Comparison of ENCODE assay signal across 10 mouse cellular contexts in genomic region chr11:52341001-52341400, GRCm38 (mm10). TPM values are rescaled to one million over a fixed set of nuclear protein-coding genes. Genes with fewer than 3 reads are reported as not detected.
DNase-seq lines count a peak whose midpoint lies in the region; ATAC-seq and TF ChIP-seq lines count a peak whose summit lies in the region.
"Had no signal": no experiment of that assay in that cellular context is flagged by ENCODE, and none has a peak within 500 bp of the region (broad histone marks: within the 10 kb centered on the region; RNA-seq: fewer than 3 reads in every experiment).

No protein-coding gene starts in this region.

- WGBS in liver, embryonic 11.5 days = 58% methylated on average over 9 of the region's 9 CpGs

- TF ChIP-seq RAD21 in CH12.LX (IDR thresholded peaks at IDR 0.05; ENCODE audit: low read depth, low read length) = no peak

- dilution Hi-C loops in CH12.LX (cut with MboI; ENCODE audit: extremely low pct_ligation_motif_present, extremely low pct_unique_long_range_greater_than_20kb, low sequenced_read_pairs) = no loop called here

- in situ Hi-C loops in CH12.LX (cut with MboI; ENCODE audit: low pct_ligation_motif_present, low pct_unique_long_range_greater_than_20kb, low sequenced_read_pairs) = loop anchor here (5.0 kb wide), 2 partner anchors 44 to 79 kb away; no protein-coding TSS in a partner anchor

- no peak overlapping the region for H3K27ac ChIP-seq in liver, embryonic 11.5 days (ENCODE audit: low read depth, low read length)
- no peak overlapping the region for H3K27ac ChIP-seq in CH12.LX (ENCODE audit: insufficient read depth, low read depth)

- H3K79me2 ChIP-seq in CH12.LX (replicated peaks; ENCODE audit: control insufficient read depth, extremely low read depth, insufficient read depth, poor library complexity, severe bottlenecking) = no peaks in the 10 kb centered on the region

- DNase-seq in liver = peak; percentile 37
- no peak for DNase-seq in liver, embryonic 11.5 days (ENCODE audit: low spot score)
- peak; percentile 62 for DNase-seq in CH12.LX (ENCODE audit: extremely low read depth)
- peak; percentile 54 for DNase-seq in ZHBTc4 (ENCODE audit: low read depth, low spot score)
- peak; percentile 37 for DNase-seq in retina, postnatal 1 day
- no peak for DNase-seq in cerebellum, adult 11-12 months
- DNase-seq in kidney, postnatal 14 days = no peak
- DNase-seq: kidney, adult 18-20 months; midbrain, embryonic 14.5 days; spleen, adult 18-20 months had no signal

- no peak for ATAC-seq in liver, embryonic 11.5 days (replicated peaks; ENCODE audit: low FRiP score)

- H3K4me1 ChIP-seq in liver, embryonic 11.5 days (replicated peaks; ENCODE audit: control insufficient read depth, insufficient read depth, low read length) = peaks cover 10% of the 10 kb centered on the region
- peaks cover 14 to 59% of the 10 kb centered on the region in 2 experiments for H3K4me1 ChIP-seq in CH12.LX (ENCODE audit: control insufficient read depth in 1 of 2, insufficient read depth in 2 of 2)

- no peak overlapping the region for H3K9ac ChIP-seq in liver, embryonic 11.5 days (ENCODE audit: low read depth, low read length)
- H3K9ac ChIP-seq in CH12.LX (ENCODE audit: insufficient read depth, low read depth) = no peak overlapping the region

- no peak overlapping the region for H3K4me3 ChIP-seq in liver, embryonic 11.5 days (ENCODE audit: low read depth, low read length)
- no peak overlapping the region for H3K4me3 ChIP-seq in CH12.LX (replicated peaks in 1 of 3; ENCODE audit: low read depth in 2 of 3, low read length in 2 of 3, poor library complexity in 1 of 3)

- peak; percentile 66; the same call in 1 of the 2 replicates for TF ChIP-seq EP300 in CH12.LX (IDR thresholded peaks at IDR 0.05; ENCODE audit: low read length)

- TF ChIP-seq CTCF in CH12.LX (conservative IDR thresholded peaks at IDR 0.05 in 1 of 2, IDR thresholded peaks at IDR 0.05 in 1 of 2; ENCODE audit: low read depth in 2 of 2, low read length in 2 of 2) = no peak

- no peaks in the 10 kb centered on the region for H3K27me3 ChIP-seq in liver, embryonic 11.5 days (replicated peaks; ENCODE audit: control insufficient read depth, insufficient read depth, low read length)
- peaks cover 7% of the 10 kb centered on the region for H3K27me3 ChIP-seq in CH12.LX (replicated peaks)

- no peak for TF ChIP-seq POLR2A in CH12.LX (IDR thresholded peaks at IDR 0.05; ENCODE audit: low read depth, low read length)

- no peaks in the 10 kb centered on the region for H3K36me3 ChIP-seq in liver, embryonic 11.5 days (ENCODE audit: control insufficient read depth, insufficient read depth, low read length)
- H3K36me3 ChIP-seq in CH12.LX (replicated peaks in 1 of 2; ENCODE audit: control insufficient read depth in 1 of 2, insufficient read depth in 1 of 2, low read length in 1 of 2) = no peaks in the 10 kb centered on the region

- no peak overlapping the region for H3K4me2 ChIP-seq in liver, embryonic 11.5 days
- no peak overlapping the region for H3K4me2 ChIP-seq in CH12.LX (ENCODE audit: insufficient read depth, low read depth, poor library complexity, severe bottlenecking)

- no peaks in the 10 kb centered on the region for H3K9me3 ChIP-seq in liver, embryonic 11.5 days (ENCODE audit: control insufficient read depth, low read length)
- H3K9me3 ChIP-seq in CH12.LX (replicated peaks; ENCODE audit: low read length) = no peaks in the 10 kb centered on the region

TF ChIP-seq in CH12.LX, 34 proteins besides CTCF, POLR2A, EP300 and RAD21:
- TF ChIP-seq KAT2A (IDR thresholded peaks at IDR 0.05; ENCODE audit: insufficient replicate concordance, low read length) (no peak), CHD1 (IDR thresholded peaks at IDR 0.05; ENCODE audit: low read depth, low read length) (no peak), SMC3 (IDR thresholded peaks at IDR 0.05; ENCODE audit: low read depth, low read length) (0 out of 2 replicates have a peak, but pooled peaks have one; percentile 9), MXI1 (IDR thresholded peaks at IDR 0.05; ENCODE audit: low read depth, low read length) (peak; percentile 86), USF2 (conservative IDR thresholded peaks at IDR 0.05; ENCODE audit: low read depth, low read length) (no peak; the same call in 1 of the 2 replicates), ZC3H11A (IDR thresholded peaks at IDR 0.05; ENCODE audit: low read depth, low read length) (no peak), ZKSCAN1 (IDR thresholded peaks at IDR 0.05; ENCODE audit: borderline replicate concordance, low read depth, low read length) (no peak), ELF1 (IDR thresholded peaks at IDR 0.05; ENCODE audit: low read depth, low read length) (no peak), MYC (IDR thresholded peaks at IDR 0.05; ENCODE audit: low read depth, low read length) (peak; percentile 95), MAZ (IDR thresholded peaks at IDR 0.05; ENCODE audit: low read depth, low read length) (0 out of 2 replicates have a peak, but pooled peaks have one; percentile 25), UBTF (IDR thresholded peaks at IDR 0.05; ENCODE audit: low read depth, low read length) (no peak), MAFK (IDR thresholded peaks at IDR 0.05; ENCODE audit: insufficient replicate concordance, low read length) (no peak), TCF12 (IDR thresholded peaks at IDR 0.05; ENCODE audit: low read depth, low read length) (no peak), CHD2 (IDR thresholded peaks at IDR 0.05; ENCODE audit: low read length) (peak; percentile 83; the same call in 1 of the 2 replicates), PAX5 (IDR thresholded peaks at IDR 0.05; ENCODE audit: low read length) (no peak), JUN (IDR thresholded peaks at IDR 0.05; ENCODE audit: insufficient read depth, low read depth, low read length) (peak; percentile 52; the same call in 1 of the 2 replicates), RCOR1 (conservative IDR thresholded peaks at IDR 0.05; ENCODE audit: low read depth, low read length) (no peak), TBP (conservative IDR thresholded peaks at IDR 0.05; ENCODE audit: low read depth, low read length) (no peak), MEF2A (IDR thresholded peaks at IDR 0.05; ENCODE audit: borderline replicate concordance, low read depth, low read length) (0 out of 2 replicates have a peak, but pooled peaks have one; percentile 37), JUND (conservative IDR thresholded peaks at IDR 0.05; ENCODE audit: low read depth, low read length) (peak; percentile 56), IRF4 (IDR thresholded peaks at IDR 0.05; ENCODE audit: low read depth, low read length) (peak; percentile 89), BHLHE40 (IDR thresholded peaks at IDR 0.05; ENCODE audit: low read depth, low read length) (peak; percentile 88), NELFE (IDR thresholded peaks at IDR 0.05; ENCODE audit: low read depth, low read length) (no peak), HCFC1 (IDR thresholded peaks at IDR 0.05; ENCODE audit: low read depth, low read length) (no peak), MAX (IDR thresholded peaks at IDR 0.05; ENCODE audit: low read length) (peak; percentile 95), SIN3A (IDR thresholded peaks at IDR 0.05; ENCODE audit: low read length) (no peak), ETS1 (conservative IDR thresholded peaks at IDR 0.05; ENCODE audit: low read depth, low read length) (peak; percentile 39), POLR2AphosphoS2 (IDR thresholded peaks at IDR 0.05; ENCODE audit: low read depth, low read length) (no peak), USF1 (IDR thresholded peaks at IDR 0.05; ENCODE audit: low read depth, low read length) (peak; percentile 60), E2F4 (IDR thresholded peaks at IDR 0.05; ENCODE audit: insufficient replicate concordance, low read depth, low read length) (no peak), NRF1 (IDR thresholded peaks at IDR 0.05; ENCODE audit: low read depth, low read length) (no peak), ZNF384 (IDR thresholded peaks at IDR 0.05; ENCODE audit: low read depth, low read length) (no peak), ZMIZ1 (IDR thresholded peaks at IDR 0.05; ENCODE audit: low read depth, low read length) (no peak), GABPA (IDR thresholded peaks at IDR 0.05; ENCODE audit: insufficient replicate concordance, low read depth, low read length) (no peak)

RNA-seq across cellular contexts. Expression of gene Vdac1, which starts 19.7 kb away (rescaled TPM):
- 228 and 243 TPM in 2 replicates for polyA plus RNA-seq in liver, embryonic 11.5 days (2014; fragmentation: Nextera tagmentation; extraction: Ambion mirVana)
- 204 TPM in 2 replicates for total RNA-seq in CH12.LX (2012; rRNA removed)
- total RNA-seq in CH12.LX (2014; rRNA removed) = 266 and 289 TPM in 2 replicates
- 315 and 330 TPM in 2 replicates for polyA plus RNA-seq in CH12.LX (2012; ENCODE audit: insufficient read length, low read depth)

RNA-seq across cellular contexts. Expression of gene 9530068E07Rik, which starts 55.2 kb away (rescaled TPM):
- polyA plus RNA-seq in liver, embryonic 11.5 days (2014; fragmentation: Nextera tagmentation; extraction: Ambion mirVana) = 124 and 141 TPM in 2 replicates
- total RNA-seq in CH12.LX (2012; rRNA removed) (98.3 and 102 TPM in 2 replicates), CH12.LX (2014; rRNA removed) (153 and 157 TPM in 2 replicates)
- 117 and 128 TPM in 2 replicates for polyA plus RNA-seq in CH12.LX (2012; ENCODE audit: insufficient read length, low read depth)

RNA-seq across cellular contexts. Expression of gene Tcf7, which starts 58.2 kb away (rescaled TPM):
- 6.6 and 6.8 TPM in 2 replicates for polyA plus RNA-seq in liver, embryonic 11.5 days (2014; fragmentation: Nextera tagmentation; extraction: Ambion mirVana)
- total RNA-seq in CH12.LX (2012; rRNA removed) (0.46 and 0.55 TPM in 2 replicates), CH12.LX (2014; rRNA removed) (0.77 and 0.85 TPM in 2 replicates)
- 4.4 and 5.5 TPM in 2 replicates for polyA plus RNA-seq in CH12.LX (2012; ENCODE audit: insufficient read length, low read depth)

Comparison
In these comparisons a context has a peak if more than half of its experiments do, and no peak if none do; other contexts are left out.
1. DNase-seq: peak in liver (single experiment), CH12.LX (single experiment), ZHBTc4 (single experiment) and retina, postnatal 1 day (single experiment); none in liver, embryonic 11.5 days (single experiment), cerebellum, adult 11-12 months (single experiment) and kidney, postnatal 14 days (single experiment).